Mouse (Mus musculus): ENCODE results near the gene Exd2. TPM values are rescaled to one million over a fixed set of nuclear protein-coding genes. Genes with fewer than 3 reads are reported as not detected.

Gene Exd2
- polyA plus RNA-seq, 1 experiment from 2014 or later = 34.9 TPM

DNA sequence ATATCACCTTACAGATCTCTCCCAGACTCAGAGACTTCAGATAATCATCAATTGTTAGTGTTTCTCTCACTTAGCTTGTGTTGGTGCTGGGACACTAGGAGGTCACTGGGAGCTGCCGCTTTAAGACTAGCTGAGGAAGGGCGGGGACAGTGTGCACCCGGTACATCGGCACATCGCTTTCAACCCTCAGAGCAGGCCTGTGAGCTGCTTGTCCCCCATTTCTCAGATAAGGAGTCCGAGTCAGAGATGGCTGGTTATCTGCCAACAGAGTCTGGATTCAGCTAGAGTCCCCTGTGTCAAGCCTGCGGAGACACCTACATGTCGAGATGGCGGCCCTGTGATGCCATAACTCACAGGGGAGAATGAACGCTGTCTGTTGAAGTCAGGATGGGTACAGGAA, 68.7 kb downstream of the Exd2 start:
- Histone ChIP-seq H3K4me1 (ENCODE audit: control insufficient read depth, insufficient read depth, low read length) (no peaks in the 10 kb centered on the region), H3K36me3 (replicated peaks; ENCODE audit: control insufficient read depth, insufficient read depth, low read depth, low read length) (no peaks in the 10 kb centered on the region), H3K4me3 (ENCODE audit: low read depth, low read length) (no peak overlapping the region), H3K9ac (replicated peaks; ENCODE audit: low read length) (no peak overlapping the region), H3K4me2 (ENCODE audit: low read depth, low read length) (no peak overlapping the region), H3K27ac (replicated peaks; ENCODE audit: low read depth, low read length) (no peak overlapping the region), H3K9me3 (replicated peaks; ENCODE audit: control insufficient read depth, low read length) (no peaks in the 10 kb centered on the region), H3K27me3 (ENCODE audit: control insufficient read depth, insufficient read depth, low read length) (no peaks in the 10 kb centered on the region)
- ATAC-seq (replicated peaks; ENCODE audit: insufficient number of reproducible peaks, low FRiP score, low TSS enrichment, low read depth) (no peak), DNase-seq (ENCODE audit: low spot score) (no peak)
- WGBS = 84% methylated on average over 10 of the region's 10 CpGs

DNA sequence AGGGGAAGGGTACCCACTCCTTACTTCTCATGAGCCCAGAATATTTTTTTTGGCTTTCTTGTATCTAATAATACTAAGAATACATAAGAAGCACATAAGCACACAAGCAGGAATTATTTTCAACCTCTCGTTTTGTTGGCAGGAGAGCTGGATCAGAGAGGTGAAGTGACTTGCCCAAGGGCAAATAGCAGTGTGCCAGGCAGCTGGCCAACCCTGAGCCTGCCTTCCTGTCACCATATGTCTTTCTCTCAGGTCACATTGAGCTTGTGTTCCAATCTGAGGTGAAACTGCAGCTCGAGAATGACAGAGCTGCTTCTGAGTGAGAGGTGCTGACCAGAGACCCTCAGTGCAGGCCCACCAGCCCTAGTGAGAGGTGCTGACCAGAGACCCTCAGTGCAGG, 71.0 kb downstream of the Exd2 start:
- Histone ChIP-seq H3K9me3 (replicated peaks; ENCODE audit: control insufficient read depth, low read length) (no peaks in the 10 kb centered on the region), H3K36me3 (replicated peaks; ENCODE audit: control insufficient read depth, insufficient read depth, low read depth, low read length) (no peaks in the 10 kb centered on the region), H3K27me3 (ENCODE audit: control insufficient read depth, insufficient read depth, low read length) (no peaks in the 10 kb centered on the region), H3K9ac (replicated peaks; ENCODE audit: low read length) (no peak overlapping the region), H3K4me2 (ENCODE audit: low read depth, low read length) (no peak overlapping the region), H3K27ac (replicated peaks; ENCODE audit: low read depth, low read length) (no peak overlapping the region), H3K4me1 (ENCODE audit: control insufficient read depth, insufficient read depth, low read length) (no peaks in the 10 kb centered on the region), H3K4me3 (ENCODE audit: low read depth, low read length) (no peak overlapping the region)
- WGBS = 53% methylated on average over 2 of the region's 2 CpGs
- no peak for DNase-seq (ENCODE audit: low spot score)
- no peak for ATAC-seq (replicated peaks; ENCODE audit: insufficient number of reproducible peaks, low FRiP score, low TSS enrichment, low read depth)

- DNase-seq (ENCODE audit: low spot score) = no peak
- Histone ChIP-seq H3K27me3 (ENCODE audit: control insufficient read depth, insufficient read depth, low read length) (no peaks in the 10 kb centered on the region), H3K9me3 (replicated peaks; ENCODE audit: control insufficient read depth, low read length) (no peaks in the 10 kb centered on the region), H3K4me3 (ENCODE audit: low read depth, low read length) (no peak overlapping the region), H3K4me2 (ENCODE audit: low read depth, low read length) (no peak overlapping the region), H3K36me3 (replicated peaks; ENCODE audit: control insufficient read depth, insufficient read depth, low read depth, low read length) (no peaks in the 10 kb centered on the region), H3K4me1 (ENCODE audit: control insufficient read depth, insufficient read depth, low read length) (no peaks in the 10 kb centered on the region), H3K9ac (replicated peaks; ENCODE audit: low read length) (no peak overlapping the region), H3K27ac (replicated peaks; ENCODE audit: low read depth, low read length) (no peak overlapping the region)
- 86% methylated on average over 2 of the region's 2 CpGs for WGBS
- ATAC-seq (replicated peaks; ENCODE audit: insufficient number of reproducible peaks, low FRiP score, low TSS enrichment, low read depth) = no peak
Measured at GRCm38 (mm10) chr12:80537313-80537712, 74.4 kb downstream of the Exd2 start.

- H3K4me3 ChIP-seq (ENCODE audit: low read depth, low read length) = no peak overlapping the region
- no peak overlapping the region for H3K4me2 ChIP-seq (ENCODE audit: low read depth, low read length)
- no peak for ATAC-seq (replicated peaks; ENCODE audit: insufficient number of reproducible peaks, low FRiP score, low TSS enrichment, low read depth)
- 73% methylated on average over 6 of the region's 6 CpGs for WGBS
- H3K27ac ChIP-seq (replicated peaks; ENCODE audit: low read depth, low read length) = no peak overlapping the region
- H3K9ac ChIP-seq (replicated peaks; ENCODE audit: low read length) = no peak overlapping the region
- no peaks in the 10 kb centered on the region for H3K9me3 ChIP-seq (replicated peaks; ENCODE audit: control insufficient read depth, low read length)
- H3K36me3 ChIP-seq (replicated peaks; ENCODE audit: control insufficient read depth, insufficient read depth, low read depth, low read length) = no peaks in the 10 kb centered on the region
- no peaks in the 10 kb centered on the region for H3K4me1 ChIP-seq (ENCODE audit: control insufficient read depth, insufficient read depth, low read length)
- DNase-seq (ENCODE audit: low spot score) = no peak
- H3K27me3 ChIP-seq (ENCODE audit: control insufficient read depth, insufficient read depth, low read length) = no peaks in the 10 kb centered on the region
Measured at GRCm38 (mm10) chr12:80538311-80538710, 75.4 kb downstream of the Exd2 start.

- Histone ChIP-seq H3K4me1 (ENCODE audit: control insufficient read depth, insufficient read depth, low read length) (no peaks in the 10 kb centered on the region), H3K9ac (replicated peaks; ENCODE audit: low read length) (no peak overlapping the region), H3K27me3 (ENCODE audit: control insufficient read depth, insufficient read depth, low read length) (no peaks in the 10 kb centered on the region), H3K9me3 (replicated peaks; ENCODE audit: control insufficient read depth, low read length) (no peaks in the 10 kb centered on the region), H3K4me2 (ENCODE audit: low read depth, low read length) (no peak overlapping the region), H3K36me3 (replicated peaks; ENCODE audit: control insufficient read depth, insufficient read depth, low read depth, low read length) (no peaks in the 10 kb centered on the region), H3K27ac (replicated peaks; ENCODE audit: low read depth, low read length) (no peak overlapping the region), H3K4me3 (ENCODE audit: low read depth, low read length) (no peak overlapping the region)
- whole genome bisulfite sequencing = 18% methylated on average over 4 of the region's 4 CpGs
- DNase-seq (ENCODE audit: low spot score) (no peak), ATAC-seq (replicated peaks; ENCODE audit: insufficient number of reproducible peaks, low FRiP score, low TSS enrichment, low read depth) (no peak)
Measured at GRCm38 (mm10) chr12:80545310-80545709, 82.4 kb downstream of the Exd2 start.

GRCm38 (mm10) chr12:80549646-80550045, 86.8 kb downstream of the Exd2 start:
- Histone ChIP-seq H3K36me3 (replicated peaks; ENCODE audit: control insufficient read depth, insufficient read depth, low read depth, low read length) (no peaks in the 10 kb centered on the region), H3K9me3 (replicated peaks; ENCODE audit: control insufficient read depth, low read length) (no peaks in the 10 kb centered on the region), H3K27me3 (ENCODE audit: control insufficient read depth, insufficient read depth, low read length) (no peaks in the 10 kb centered on the region), H3K4me2 (ENCODE audit: low read depth, low read length) (no peak overlapping the region), H3K4me3 (ENCODE audit: low read depth, low read length) (no peak overlapping the region), H3K27ac (replicated peaks; ENCODE audit: low read depth, low read length) (no peak overlapping the region), H3K9ac (replicated peaks; ENCODE audit: low read length) (no peak overlapping the region), H3K4me1 (ENCODE audit: control insufficient read depth, insufficient read depth, low read length) (no peaks in the 10 kb centered on the region)
- no peak for ATAC-seq (replicated peaks; ENCODE audit: insufficient number of reproducible peaks, low FRiP score, low TSS enrichment, low read depth)
- DNase-seq (ENCODE audit: low spot score) = no peak
- 69% methylated on average over 11 of the region's 11 CpGs for WGBS

Other genes starting within 250 kb of the Exd2 start
- gene Actn1, start 202.7 kb upstream of the Exd2 start, polyA plus RNA-seq (2014; fragmentation: Nextera tagmentation; extraction: Ambion mirVana) = 34.6 and 34.8 TPM in 2 replicates
- 10.1 and 11.5 TPM in 2 replicates for gene Dcaf5, start 26.5 kb upstream of the Exd2 start, polyA plus RNA-seq (2014; fragmentation: Nextera tagmentation; extraction: Ambion mirVana)
- 6.9 and 7.0 TPM in 2 replicates for gene Galnt16, start 55.2 kb downstream of the Exd2 start, polyA plus RNA-seq (2014; fragmentation: Nextera tagmentation; extraction: Ambion mirVana)
- gene Slc39a9, start 180.8 kb downstream of the Exd2 start, polyA plus RNA-seq (2014; fragmentation: Nextera tagmentation; extraction: Ambion mirVana) = 24.0 and 26.6 TPM in 2 replicates
- gene Erh, start 181.2 kb downstream of the Exd2 start, polyA plus RNA-seq (2014; fragmentation: Nextera tagmentation; extraction: Ambion mirVana) = 328 and 341 TPM in 2 replicates
- gene Plekhd1, start 229.5 kb downstream of the Exd2 start, polyA plus RNA-seq (2014; fragmentation: Nextera tagmentation; extraction: Ambion mirVana) = 0.67 and 1.8 TPM in 2 replicates